Mouse (Mus musculus): ENCODE measurements around the gene Saxo2. TPM values are rescaled to one million over a fixed set of nuclear protein-coding genes. Genes with fewer than 3 reads are reported as not detected.

Gene Saxo2
- polyA plus RNA-seq, 1 experiment, result 2.3 TPM

GRCm38 (mm10) chr7:82625342-82625741 lies 23.0 kb downstream of the Saxo2 start:
- Histone ChIP-seq H3K36me3 (ENCODE audit: control insufficient read depth, insufficient read depth) (no peaks in the 10 kb centered on the region), H3K4me3 (ENCODE audit: insufficient read depth, poor library complexity, severe bottlenecking) (no peak overlapping the region), H3K79me2 (ENCODE audit: control insufficient read depth, insufficient read depth) (no peaks in the 10 kb centered on the region), H3ac (ENCODE audit: control insufficient read depth, insufficient read length, low read depth) (no peak overlapping the region), H3K79me3 (ENCODE audit: low read depth) (no peaks in the 10 kb centered on the region), H3K27me3 (ENCODE audit: control insufficient read depth, insufficient read depth, insufficient read length) (no peaks in the 10 kb centered on the region)
- no peak for TF ChIP-seq CTCF (IDR thresholded peaks at IDR 0.05; ENCODE audit: control insufficient read depth, insufficient read depth, insufficient read length)
- no peak for TF ChIP-seq USF1 (IDR thresholded peaks at IDR 0.05; ENCODE audit: low read depth)
- TF ChIP-seq MYOD1 (IDR thresholded peaks at IDR 0.05; ENCODE audit: control insufficient read depth, insufficient read length, low read depth), result no peak
- TF ChIP-seq MYOG (IDR thresholded peaks at IDR 0.05; ENCODE audit: control insufficient read depth, extremely low read depth, insufficient read length), result no peak
- no peak for TF ChIP-seq CEBPB (IDR thresholded peaks at IDR 0.05; ENCODE audit: low read depth)
- no peak for TF ChIP-seq MAX (IDR thresholded peaks at IDR 0.05)
- no peak for TF ChIP-seq FOSL1 (IDR thresholded peaks at IDR 0.05; ENCODE audit: insufficient read depth, low read length, poor library complexity, severe bottlenecking)

- H3K4me3 ChIP-seq (ENCODE audit: insufficient read depth, poor library complexity, severe bottlenecking), result no peak overlapping the region
- no peak overlapping the region for H3ac ChIP-seq (ENCODE audit: control insufficient read depth, insufficient read length, low read depth)
- H3K27me3 ChIP-seq (ENCODE audit: control insufficient read depth, insufficient read depth, insufficient read length), result no peaks in the 10 kb centered on the region
- no peaks in the 10 kb centered on the region for H3K79me3 ChIP-seq (ENCODE audit: low read depth)
- H3K79me2 ChIP-seq (ENCODE audit: control insufficient read depth, insufficient read depth), result no peaks in the 10 kb centered on the region
- TF ChIP-seq MYOG (IDR thresholded peaks at IDR 0.05; ENCODE audit: control insufficient read depth, extremely low read depth, insufficient read length) (no peak), CEBPB (IDR thresholded peaks at IDR 0.05; ENCODE audit: low read depth) (no peak), MYOD1 (IDR thresholded peaks at IDR 0.05; ENCODE audit: control insufficient read depth, insufficient read length, low read depth) (no peak)
- no peaks in the 10 kb centered on the region for H3K36me3 ChIP-seq (ENCODE audit: control insufficient read depth, insufficient read depth)
Measured at GRCm38 (mm10) chr7:82609629-82610028, 38.7 kb downstream of the Saxo2 start.

GRCm38 (mm10) chr7:82605425-82605824 lies 42.9 kb downstream of the Saxo2 start:
- no peaks in the 10 kb centered on the region for H3K27me3 ChIP-seq (ENCODE audit: control insufficient read depth, insufficient read depth, insufficient read length)
- H3K36me3 ChIP-seq (ENCODE audit: control insufficient read depth, insufficient read depth), result no peaks in the 10 kb centered on the region
- H3K79me3 ChIP-seq (ENCODE audit: low read depth), result no peaks in the 10 kb centered on the region
- no peak for TF ChIP-seq FOSL1 (IDR thresholded peaks at IDR 0.05; ENCODE audit: insufficient read depth, low read length, poor library complexity, severe bottlenecking)
- no peak for TF ChIP-seq CEBPB (IDR thresholded peaks at IDR 0.05; ENCODE audit: low read depth)
- H3K79me2 ChIP-seq (ENCODE audit: control insufficient read depth, insufficient read depth), result no peaks in the 10 kb centered on the region
- H3ac ChIP-seq (ENCODE audit: control insufficient read depth, insufficient read length, low read depth), result no peak overlapping the region
- no peak overlapping the region for H3K4me3 ChIP-seq (ENCODE audit: insufficient read depth, poor library complexity, severe bottlenecking)

- H3K79me3 ChIP-seq (ENCODE audit: low read depth), result no peaks in the 10 kb centered on the region
- TF ChIP-seq MAX (IDR thresholded peaks at IDR 0.05), result no peak
- TF ChIP-seq FOSL1 (IDR thresholded peaks at IDR 0.05; ENCODE audit: insufficient read depth, low read length, poor library complexity, severe bottlenecking), result no peak
- no peak for TF ChIP-seq USF1 (IDR thresholded peaks at IDR 0.05; ENCODE audit: low read depth)
- no peak for TF ChIP-seq CEBPB (IDR thresholded peaks at IDR 0.05; ENCODE audit: low read depth)
- no peak for TF ChIP-seq MYOD1 (IDR thresholded peaks at IDR 0.05; ENCODE audit: control insufficient read depth, insufficient read length, low read depth)
- TF ChIP-seq MYOG (IDR thresholded peaks at IDR 0.05; ENCODE audit: control insufficient read depth, extremely low read depth, insufficient read length), result no peak
- no peak for TF ChIP-seq CTCF (IDR thresholded peaks at IDR 0.05; ENCODE audit: control insufficient read depth, insufficient read depth, insufficient read length)
- no peaks in the 10 kb centered on the region for H3K79me2 ChIP-seq (ENCODE audit: control insufficient read depth, insufficient read depth)
- no peak overlapping the region for H3ac ChIP-seq (ENCODE audit: control insufficient read depth, insufficient read length, low read depth)
- H3K4me3 ChIP-seq (ENCODE audit: insufficient read depth, poor library complexity, severe bottlenecking), result no peak overlapping the region
- no peaks in the 10 kb centered on the region for H3K36me3 ChIP-seq (ENCODE audit: control insufficient read depth, insufficient read depth)
- H3K27me3 ChIP-seq (ENCODE audit: control insufficient read depth, insufficient read depth, insufficient read length), result no peaks in the 10 kb centered on the region
Measured at GRCm38 (mm10) chr7:82602008-82602407, 46.3 kb downstream of the Saxo2 start.

GRCm38 (mm10) chr7:82590931-82591330 lies 57.4 kb downstream of the Saxo2 start:
- Histone ChIP-seq H3K79me2 (ENCODE audit: control insufficient read depth, insufficient read depth) (no peaks in the 10 kb centered on the region), H3K4me3 (ENCODE audit: insufficient read depth, poor library complexity, severe bottlenecking) (no peak overlapping the region)
- TF ChIP-seq MYOG (IDR thresholded peaks at IDR 0.05; ENCODE audit: control insufficient read depth, extremely low read depth, insufficient read length) (no peak), MYOD1 (IDR thresholded peaks at IDR 0.05; ENCODE audit: control insufficient read depth, insufficient read length, low read depth) (no peak), CTCF (IDR thresholded peaks at IDR 0.05; ENCODE audit: control insufficient read depth, insufficient read depth, insufficient read length) (no peak), FOSL1 (IDR thresholded peaks at IDR 0.05; ENCODE audit: insufficient read depth, low read length, poor library complexity, severe bottlenecking) (no peak), CEBPB (IDR thresholded peaks at IDR 0.05; ENCODE audit: low read depth) (no peak), MAX (IDR thresholded peaks at IDR 0.05) (no peak), USF1 (IDR thresholded peaks at IDR 0.05; ENCODE audit: low read depth) (no peak)

More at GRCm38 (mm10) chr7:82590931-82591330, 57.4 kb downstream of the Saxo2 start:
- Histone ChIP-seq H3K36me3 (ENCODE audit: control insufficient read depth, insufficient read depth) (no peaks in the 10 kb centered on the region), H3K79me3 (ENCODE audit: low read depth) (no peaks in the 10 kb centered on the region), H3ac (ENCODE audit: control insufficient read depth, insufficient read length, low read depth) (no peak overlapping the region), H3K27me3 (ENCODE audit: control insufficient read depth, insufficient read depth, insufficient read length) (no peaks in the 10 kb centered on the region)

Other genes starting within 250 kb of the Saxo2 start
- 9.9 TPM for gene Efl1, start 86 bp upstream of the Saxo2 start, polyA plus RNA-seq (2012; fragmentation: generic; extraction: Trizol)
- 12.5 TPM for gene Mex3b, start 218.8 kb upstream of the Saxo2 start, polyA plus RNA-seq (2012; fragmentation: generic; extraction: Trizol)

Measured in C2C12 (cell line).